Mouse (Mus musculus) frontal cortex, postnatal 14 days (tissue): Measurements from ENCODE around the gene Gorasp1.

ENCODE experiments used
- DNase-seq, 2 experiments: peaks; one replicate each; pipeline ENCODE4 v3.0.0; 2022; ENCODE audit warnings: low spot score in 2 of 2

Gorasp1 gene

DNA sequence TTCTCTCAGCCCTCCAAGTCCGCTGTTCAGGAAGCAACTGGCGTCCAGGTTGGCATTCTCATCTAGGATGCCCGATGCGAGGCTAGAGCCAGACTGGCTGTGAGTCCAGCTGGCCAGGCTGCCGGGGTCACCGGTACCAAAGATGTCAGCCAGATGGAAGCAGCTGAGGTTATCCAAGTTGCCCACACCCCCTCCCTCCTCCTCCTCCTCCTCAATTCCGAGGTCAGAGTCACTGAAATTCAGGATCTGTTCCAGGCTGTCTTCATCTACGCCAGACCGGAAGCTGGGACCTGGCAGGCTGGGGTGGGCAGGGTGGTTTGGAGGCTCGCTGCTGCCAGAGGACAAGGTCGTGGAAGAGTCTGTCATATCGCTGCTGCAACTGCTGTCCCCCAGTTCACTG lies 35.2 kb upstream of the Gorasp1 start:
- no peak for DNase-seq

DNA sequence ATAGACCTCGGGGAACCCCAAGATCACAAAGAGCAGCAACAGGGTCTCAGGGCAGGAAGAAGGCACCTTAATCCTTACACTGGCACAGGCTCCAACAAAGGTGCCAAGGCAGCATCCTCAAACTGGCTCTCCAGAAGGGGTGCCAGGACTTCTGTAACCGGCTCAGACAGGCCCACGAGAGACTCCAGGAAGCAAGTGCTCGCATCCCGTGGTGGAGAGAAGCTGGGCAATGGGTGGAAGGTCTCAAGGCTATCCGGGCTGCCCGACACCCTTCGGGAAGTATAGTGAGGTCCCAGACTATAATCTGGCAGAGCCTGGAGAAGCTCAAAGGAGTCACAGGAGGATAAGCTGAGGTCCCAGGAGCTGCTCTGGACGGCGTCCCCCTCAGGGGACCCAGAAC lies 34.8 kb upstream of the Gorasp1 start:
- DNase-seq, result no peak

DNA sequence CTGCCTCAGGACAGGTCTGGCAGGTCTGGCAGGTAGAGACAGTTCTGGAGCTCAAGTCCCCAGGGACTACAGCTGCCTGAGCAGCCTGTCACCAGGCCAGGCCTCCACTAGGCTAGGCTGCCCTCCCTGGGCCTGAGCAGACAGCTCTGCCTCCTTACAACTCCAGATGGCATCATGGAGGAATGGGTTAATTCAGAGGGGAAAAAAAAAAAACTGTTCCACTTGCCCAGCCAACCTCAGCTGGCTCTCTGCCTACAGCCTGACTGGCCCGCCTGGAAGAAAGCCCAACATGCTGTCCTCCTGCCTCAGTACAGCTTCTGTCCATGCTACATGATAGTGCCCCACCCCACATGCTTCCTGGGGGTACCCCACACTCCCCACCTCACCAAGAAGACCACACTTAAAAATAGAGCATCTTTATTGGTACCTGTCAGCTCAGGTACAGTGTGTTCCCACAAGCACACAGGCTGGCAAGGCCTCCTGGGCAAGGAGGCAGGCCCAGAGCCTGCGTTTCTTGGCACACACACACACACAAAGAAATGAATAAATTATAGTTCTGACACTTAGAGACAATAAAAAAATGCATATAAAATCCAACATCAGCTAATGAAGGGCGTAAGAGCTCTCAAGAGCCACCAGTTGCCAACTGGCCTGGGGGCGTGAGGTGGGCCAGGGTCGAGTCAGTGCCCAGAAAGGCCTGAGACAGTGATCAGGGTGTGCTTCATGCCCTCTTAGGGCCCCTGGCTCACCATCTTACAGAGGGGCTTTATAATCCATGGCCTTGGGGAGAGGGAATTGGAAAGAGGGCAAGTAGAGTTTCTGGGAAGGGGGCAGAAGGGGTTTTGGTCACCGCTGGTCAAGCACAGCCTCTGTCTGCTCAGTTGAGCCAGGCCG lies 33.6 kb upstream of the Gorasp1 start:
- no peak for DNase-seq

DNA sequence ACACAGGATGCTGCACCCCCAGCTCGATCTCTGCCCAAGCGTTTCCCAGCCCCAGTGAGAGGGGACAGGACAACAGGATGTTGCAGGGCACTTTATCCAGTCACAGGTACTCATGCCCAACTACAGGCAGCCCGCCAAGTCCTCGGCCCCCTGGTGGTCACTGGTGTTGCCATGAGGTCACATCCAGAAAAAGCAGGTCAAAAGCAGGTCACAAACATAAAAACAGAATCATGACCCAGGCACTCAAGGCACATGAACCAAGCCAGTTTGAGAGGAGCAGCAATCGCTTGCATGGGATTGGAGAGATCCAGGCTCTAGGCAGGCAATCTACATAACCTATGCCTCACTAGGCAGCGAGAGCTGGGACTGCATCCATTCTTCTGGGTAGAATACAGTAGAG lies 32.9 kb upstream of the Gorasp1 start:
- DNase-seq, result no peak

DNA sequence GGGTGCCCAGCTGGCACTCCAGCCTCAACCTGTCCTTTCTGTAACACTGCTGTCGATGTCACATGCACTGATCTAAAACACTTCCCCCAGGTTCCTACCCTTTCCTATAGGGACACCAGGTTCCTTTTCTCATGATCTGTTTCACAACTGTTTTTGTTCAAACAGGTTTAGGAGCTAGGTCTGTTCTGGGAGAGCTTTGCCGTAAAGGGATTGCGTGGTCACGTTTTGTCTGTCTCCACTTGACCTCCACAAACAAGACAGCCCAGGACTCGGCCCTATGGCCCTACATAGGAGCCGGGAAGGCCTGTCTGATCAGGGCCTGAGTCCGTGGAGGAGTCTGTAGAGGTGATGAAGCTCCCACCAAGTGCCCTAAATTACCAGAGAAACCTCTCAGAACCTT lies 32.4 kb upstream of the Gorasp1 start:
- no peak for DNase-seq

DNA sequence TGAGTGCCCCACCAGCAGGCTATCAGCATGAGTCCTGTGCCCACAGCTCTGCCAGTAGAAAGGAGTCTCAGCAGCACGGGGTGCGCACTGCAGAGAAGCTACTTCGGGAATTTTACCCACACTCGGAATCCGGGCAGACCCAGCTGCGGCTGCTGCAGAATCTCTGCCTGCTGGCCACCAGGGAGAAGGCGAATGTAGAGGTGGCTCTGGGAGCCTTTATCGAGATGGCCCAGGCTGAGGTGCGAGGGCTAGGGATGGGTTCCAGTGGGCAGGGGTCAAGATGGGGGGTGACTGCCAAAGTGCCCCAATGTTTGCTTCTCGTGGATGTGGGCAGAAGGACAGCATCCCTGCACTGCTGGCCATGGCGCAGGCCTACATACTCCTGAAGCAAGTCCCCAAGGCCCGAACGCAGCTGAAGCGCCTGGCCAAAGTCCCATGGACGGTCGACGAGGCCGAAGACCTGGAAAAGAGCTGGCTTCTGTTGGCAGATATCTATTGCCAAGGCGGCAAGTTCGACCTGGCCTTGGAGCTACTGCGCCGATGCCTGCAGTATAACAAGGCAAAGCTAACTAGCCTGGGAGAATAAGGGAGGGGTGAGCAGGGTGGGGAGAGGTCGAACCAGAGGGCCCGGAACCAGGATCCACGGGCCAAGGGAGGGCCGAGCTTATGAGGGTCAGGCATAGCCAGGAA lies 29.0 kb upstream of the Gorasp1 start:
- DNase-seq, result no peak

DNA sequence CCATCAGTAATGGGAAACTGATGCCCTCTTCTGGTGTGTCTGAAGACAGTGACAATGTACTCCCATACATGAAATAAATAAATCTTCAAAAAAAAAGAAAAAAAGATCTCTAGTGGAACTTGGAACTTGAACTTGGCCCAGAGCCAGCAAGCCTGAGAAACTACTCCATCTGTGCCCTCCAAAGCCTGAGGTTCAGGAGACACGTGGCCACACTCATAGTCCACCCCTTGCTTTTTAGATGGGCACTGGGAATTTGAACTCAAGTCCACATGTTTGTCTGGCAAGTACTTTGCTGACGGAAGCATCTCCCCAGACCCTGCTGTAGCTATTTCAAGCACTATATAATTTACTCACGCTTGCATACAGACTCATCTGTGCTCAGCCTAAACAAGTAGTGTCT lies 27.8 kb upstream of the Gorasp1 start:
- DNase-seq, result no peak

DNA sequence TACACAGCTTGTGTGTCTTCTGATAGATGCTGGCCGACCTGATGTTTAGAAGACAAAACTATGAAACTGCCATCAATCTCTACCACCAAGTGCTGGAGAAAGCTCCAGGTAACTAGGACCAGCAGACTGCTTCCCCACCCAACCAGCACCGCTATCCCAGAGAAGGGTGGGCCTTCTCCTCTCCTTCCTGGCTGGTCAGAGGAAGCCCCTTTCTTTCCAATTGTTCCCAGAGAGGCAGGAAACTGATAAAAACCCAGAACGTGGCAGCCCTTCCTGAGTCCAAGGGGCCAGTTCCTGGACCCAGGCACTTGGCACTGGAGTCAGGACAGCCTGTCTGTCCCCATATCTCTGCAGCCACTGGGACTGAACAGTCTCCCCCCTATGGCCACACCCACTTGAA lies 26.8 kb upstream of the Gorasp1 start:
- no peak for DNase-seq

DNA sequence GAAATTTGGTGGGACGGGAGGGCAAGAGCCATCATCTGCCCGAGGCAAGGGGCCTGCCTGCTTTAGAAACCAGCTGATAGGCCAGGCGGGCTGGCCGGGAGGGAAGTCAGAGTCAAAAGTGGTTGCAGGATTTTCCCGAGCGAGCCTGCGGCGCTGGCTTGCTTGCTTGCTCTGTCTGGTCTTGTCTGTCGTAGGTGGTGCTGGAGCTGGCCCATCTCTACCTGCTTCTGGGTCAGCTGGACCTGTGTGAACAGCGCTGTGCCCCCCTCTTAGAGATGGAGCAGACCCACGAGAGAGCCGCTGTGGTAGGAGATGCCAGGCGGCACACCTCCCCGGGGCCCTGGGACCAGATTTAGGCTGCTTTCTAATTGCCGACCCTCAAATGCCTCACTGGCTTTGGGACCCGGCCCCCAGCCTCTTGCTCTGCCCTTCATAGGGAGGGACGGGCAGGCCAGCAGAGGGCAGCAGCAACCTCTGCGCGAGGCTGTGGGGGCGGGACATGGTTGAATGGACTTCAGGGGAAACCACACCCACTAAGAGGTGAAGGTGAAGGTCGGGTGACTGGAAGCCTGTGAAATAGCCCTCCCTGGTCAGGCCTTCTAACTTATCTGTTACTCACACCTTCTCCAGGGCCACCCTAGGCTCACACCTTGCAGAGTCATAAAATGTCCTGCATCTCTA lies 25.8 kb upstream of the Gorasp1 start:
- DNase-seq, result no peak

DNA sequence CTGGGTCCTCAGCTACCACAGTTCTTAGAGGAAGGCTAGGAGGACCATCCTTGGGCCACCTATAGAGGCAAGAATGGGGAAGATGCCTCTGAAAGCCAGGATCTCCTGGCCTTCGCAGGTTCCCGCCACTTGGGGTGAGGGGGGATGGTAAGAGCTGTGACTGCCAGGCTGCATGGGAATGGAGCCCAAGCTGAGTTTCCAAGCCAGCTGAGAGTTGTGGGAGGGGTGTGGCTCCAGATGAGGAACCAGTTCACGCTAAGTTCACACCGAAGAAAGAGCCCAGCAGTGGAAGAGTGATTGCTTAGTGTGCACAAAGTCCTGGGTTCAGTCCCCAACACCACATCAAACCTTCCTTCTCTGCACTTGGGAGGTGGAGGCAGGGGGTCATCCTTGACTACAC lies 24.9 kb upstream of the Gorasp1 start:
- DNase-seq, result no peak

DNA sequence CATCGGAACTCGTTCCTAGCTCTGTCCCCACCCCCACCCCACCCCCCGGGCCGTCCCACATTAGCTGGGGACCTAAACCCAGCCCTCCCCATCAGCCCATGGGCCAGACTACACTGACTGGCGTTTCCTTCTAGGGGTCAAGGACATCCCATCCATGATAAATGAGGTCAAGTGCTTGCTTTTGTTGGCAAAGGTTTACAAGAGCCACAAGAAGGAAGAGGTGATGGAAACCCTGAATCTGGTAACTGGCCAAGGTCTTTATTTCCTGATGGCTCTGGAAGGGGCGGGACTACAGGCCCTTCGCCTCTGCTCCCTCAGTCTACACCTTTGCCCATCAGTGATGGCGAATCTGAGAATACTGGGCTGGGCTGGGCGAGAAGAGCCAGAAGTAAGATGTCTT lies 21.5 kb upstream of the Gorasp1 start:
- no peak for DNase-seq

DNA sequence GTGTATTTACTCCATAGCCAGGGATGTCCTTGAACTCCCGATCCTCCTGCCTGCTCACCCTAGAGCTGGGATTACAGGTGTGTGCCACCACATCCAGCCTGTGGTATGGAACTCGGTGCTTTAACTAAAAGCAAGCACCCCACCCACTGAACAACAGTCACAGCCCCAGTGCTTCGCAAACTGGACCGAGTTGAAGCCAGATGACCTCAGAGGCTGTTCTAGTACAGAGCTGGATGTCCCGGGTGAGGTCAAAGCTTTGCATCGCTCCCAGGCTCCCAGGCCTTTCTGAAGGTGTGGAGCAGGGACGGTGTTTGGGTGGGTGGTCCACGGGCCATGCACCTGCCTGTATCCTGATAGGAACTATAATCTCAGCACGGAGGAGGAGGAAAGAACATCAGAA lies 14.0 kb upstream of the Gorasp1 start:
- DNase-seq, result no peak

DNA sequence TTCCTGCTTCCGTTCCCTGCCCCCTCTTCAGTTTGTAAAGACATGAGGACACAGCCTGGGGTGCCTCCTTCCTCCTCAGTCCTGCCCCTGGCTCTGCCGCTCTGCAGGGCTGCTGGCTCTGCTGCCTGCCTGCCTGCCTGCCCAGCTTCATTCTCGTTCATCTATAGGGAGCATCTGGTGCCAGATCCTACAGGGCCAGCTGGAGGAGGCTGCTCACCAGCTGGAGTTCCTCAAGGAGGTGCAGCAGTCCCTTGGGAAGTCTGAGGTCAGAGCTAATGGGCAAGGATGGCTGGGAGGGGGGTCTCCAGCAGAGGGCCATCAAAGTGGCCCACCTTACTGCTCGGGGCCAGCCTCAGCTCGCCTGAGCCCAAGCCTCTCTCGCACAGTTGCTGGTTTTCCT lies 13.1 kb upstream of the Gorasp1 start:
- no peak for DNase-seq

DNA sequence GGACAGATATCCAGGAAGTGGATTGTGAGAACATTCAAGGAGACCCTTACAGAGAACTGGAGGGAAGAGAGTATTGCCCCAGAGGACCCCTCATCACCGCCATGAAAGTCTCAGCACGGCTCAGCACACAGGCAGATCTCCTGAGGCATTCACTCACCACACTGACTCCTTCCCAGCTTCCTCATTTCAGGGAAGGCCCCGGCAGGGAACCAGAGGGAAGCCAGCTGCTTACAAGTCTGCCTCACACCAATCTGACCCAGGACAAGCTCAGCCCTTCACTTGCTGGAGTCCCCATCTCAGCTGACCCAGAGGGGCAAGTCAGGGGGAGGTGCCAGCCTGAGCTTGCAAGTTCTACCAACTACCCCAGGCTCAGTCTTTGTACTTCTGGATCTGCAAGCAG lies 11.4 kb upstream of the Gorasp1 start:
- DNase-seq, result no peak

DNA sequence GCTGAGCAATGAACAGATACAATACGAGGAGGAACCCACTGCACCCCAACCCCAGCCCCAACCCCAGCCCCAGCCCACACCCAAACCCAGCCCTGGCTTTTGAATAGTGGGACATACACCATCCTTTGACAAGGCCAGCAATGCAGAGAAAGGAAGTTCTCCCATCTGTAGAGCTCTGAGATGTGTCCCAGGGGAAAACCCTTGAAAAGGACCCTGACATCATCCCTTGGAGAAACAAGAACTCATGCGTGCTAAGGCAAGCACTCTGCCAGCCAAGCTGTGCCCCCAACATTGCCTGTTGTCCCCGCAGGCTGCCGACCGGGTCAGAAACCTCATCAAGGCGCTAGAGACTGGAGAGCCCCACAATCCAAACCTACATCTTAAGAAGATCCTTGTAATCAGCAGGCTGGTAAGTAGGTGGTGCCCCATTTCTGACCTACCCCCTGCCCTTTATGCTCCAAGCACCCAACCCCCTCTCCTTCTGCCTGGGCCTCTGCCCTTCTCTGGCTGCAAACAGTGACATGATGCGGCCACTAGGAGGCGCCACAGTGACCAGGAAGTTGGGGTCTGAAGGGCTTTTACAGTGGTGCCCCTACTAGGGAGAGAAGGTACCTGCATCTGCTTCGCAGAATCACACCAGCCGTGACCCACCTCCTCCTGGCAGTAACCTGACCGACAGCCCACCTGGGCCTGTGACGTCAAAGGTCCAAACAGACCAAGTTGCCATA lies 8.0 kb upstream of the Gorasp1 start:
- DNase-seq, result no peak

DNA sequence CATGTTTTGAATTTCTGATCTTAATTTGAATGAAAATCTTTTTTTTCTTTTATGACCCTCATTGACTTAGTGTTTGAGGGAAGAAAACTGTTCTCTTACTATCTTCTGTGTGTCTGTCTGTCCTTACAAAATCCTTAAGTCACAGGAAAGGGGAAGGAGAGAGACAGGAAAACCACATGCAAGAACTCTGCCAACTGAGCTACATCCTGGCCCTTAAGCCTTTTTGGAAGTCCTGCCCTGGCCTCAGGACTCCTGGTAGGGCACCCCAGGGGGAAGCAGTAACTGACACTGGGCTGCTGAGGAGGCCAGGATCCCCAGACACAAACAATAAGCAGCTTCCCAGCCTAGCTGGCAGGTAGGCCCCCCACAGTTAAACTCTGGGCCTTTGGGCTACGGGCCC lies 6.0 kb upstream of the Gorasp1 start:
- no peak for DNase-seq

DNA sequence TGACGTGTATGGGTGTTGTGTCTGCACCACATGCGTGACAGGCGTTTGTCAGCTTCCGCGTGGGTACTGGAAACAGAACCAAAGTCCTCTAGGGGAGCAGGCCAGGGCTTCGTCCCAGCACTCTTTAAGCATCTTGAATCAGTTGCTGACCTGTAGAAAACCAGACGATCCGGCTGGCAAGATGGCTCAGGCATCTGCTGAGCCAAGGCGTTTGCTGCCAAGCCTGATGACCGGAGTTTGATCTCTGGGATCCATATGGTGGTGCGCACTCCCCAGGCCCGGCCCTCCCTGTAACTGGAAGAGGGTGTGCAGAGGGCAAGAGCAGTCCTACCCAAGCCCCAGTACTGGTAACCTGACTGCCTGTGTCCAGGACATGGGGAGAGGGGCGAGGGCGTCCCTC lies 4.5 kb upstream of the Gorasp1 start:
- no peak for DNase-seq

DNA sequence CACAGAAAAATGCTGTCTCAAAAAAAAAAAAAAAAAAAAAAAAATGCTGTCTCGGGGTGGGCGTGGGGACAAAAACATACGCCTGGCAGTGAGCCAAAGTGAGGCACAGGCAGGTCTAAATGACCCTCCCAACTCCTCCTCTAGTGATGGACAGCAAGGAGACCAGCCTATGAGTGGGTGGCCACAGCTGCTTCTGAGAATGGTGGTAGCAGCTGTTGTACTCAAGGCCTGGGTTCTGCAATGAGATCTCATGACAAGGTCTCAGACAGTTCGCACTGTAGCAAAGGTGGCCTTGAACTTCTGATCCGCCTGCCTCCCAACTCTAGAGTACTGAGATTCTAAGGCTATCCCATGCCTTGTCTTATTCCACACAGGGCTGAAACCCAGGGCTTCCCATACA lies 4.0 kb upstream of the Gorasp1 start:
- DNase-seq, result no peak

DNA sequence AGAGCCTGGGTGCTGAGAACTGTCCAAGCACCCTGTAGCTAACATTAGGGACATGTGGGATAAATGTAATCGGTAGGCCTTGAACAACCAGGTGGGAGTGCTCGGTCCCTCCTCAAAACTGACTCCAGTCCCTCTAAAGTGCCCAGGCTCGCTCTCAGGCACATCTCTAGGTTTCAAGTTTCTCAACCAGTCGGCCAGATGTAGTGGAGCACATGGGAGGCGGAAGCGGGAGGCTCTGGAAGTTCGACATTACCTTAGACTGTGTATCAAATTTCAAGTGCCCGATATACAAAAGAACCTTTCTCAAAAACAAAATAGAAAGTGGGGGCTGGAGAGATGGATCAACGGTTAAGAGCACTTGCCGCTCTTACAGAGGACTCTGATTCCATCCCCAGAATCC lies 2.3 kb upstream of the Gorasp1 start:
- no peak for DNase-seq

DNA sequence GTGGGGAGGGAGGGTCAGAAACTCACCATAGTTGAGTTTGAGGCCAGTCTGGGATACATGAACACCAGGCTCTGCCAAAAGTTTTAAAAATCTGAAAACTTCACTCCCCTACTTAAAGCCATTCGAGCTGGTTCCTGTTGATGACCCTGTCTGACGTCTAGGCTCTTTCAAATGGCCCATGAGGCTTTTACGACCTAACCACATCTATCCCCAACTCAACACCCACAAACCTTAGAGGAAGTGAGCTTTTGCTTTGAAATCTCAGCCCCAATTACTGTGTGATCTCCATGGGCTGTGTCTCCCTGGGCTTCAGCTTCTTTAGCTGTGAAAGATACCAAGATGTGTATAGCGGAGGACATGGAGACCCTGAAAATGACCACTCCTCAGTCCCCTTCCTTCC lies 1.1 kb upstream of the Gorasp1 start:
- DNase-seq, result no peak

DNA sequence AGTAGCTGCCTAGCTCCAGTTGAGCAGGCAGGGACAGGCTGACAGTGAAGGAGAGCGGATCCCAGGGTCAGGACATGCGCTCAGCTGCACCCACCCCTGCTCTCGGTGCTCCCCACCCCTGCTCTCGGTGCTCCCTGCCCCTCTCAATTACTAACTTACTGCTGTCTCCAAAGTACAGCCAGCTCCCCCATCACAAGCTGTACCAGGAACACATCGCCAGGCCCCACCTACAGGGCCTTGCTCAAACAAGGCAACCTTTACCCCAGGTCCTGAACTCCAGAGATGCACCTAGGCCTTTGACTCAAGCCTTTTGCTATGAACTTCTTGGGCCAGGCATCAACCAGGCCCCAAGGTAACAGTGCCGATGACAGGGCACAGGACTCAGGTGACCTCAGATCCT lies 3.7 kb downstream of the Gorasp1 start:
- DNase-seq, result no peak

DNA sequence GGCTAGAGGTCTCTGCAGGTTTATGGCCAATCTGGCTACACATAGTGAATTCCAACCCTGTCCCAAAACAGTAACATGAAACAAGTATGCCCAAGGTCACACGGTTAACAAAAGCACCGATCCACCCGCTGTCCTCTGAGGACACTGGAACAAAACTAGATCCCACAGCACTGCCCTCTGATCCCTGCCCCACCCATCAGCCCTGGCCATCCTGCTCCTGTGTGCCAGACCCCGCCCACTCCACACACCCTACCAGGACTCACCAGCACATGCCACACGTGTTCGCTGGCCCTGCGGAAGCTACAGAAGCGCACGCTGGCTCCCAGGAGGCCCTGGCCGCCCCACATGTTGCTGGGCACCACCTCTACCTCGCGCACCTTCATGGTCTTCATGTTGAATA lies 5.0 kb downstream of the Gorasp1 start:
- DNase-seq, result no peak
